In genomic region chr13:79158757-79159156, GRCm38 (mm10) we compare ENCODE assay signal across 16 mouse cellular contexts.
"Had no signal": no experiment of that assay in that cellular context is flagged by ENCODE, and none has a peak within 500 bp of the region (broad histone marks: within the 10 kb centered on the region; RNA-seq: fewer than 3 reads in every experiment).

No protein-coding gene starts in this region.

- H3K4me3 ChIP-seq: midbrain, embryonic 10.5 days; midbrain, embryonic 12.5 days; myocyte; neural tube, embryonic 12.5 days; stomach, embryonic 15.5 days had no signal

- H3K9ac ChIP-seq: lung, embryonic 14.5 days; midbrain, embryonic 12.5 days; neural tube, embryonic 12.5 days; stomach, embryonic 15.5 days had no signal

- H3K4me1 ChIP-seq: midbrain, embryonic 10.5 days; midbrain, embryonic 12.5 days; neural tube, embryonic 12.5 days; stomach, embryonic 15.5 days had no signal

- ATAC-seq: midbrain, embryonic 16.5 days had no signal

- H3K27ac ChIP-seq: midbrain, embryonic 10.5 days; midbrain, embryonic 12.5 days; neural tube, embryonic 12.5 days; stomach, embryonic 15.5 days; stomach, postnatal 0 days had no signal

- H3K27me3 ChIP-seq: midbrain, embryonic 12.5 days; neural tube, embryonic 12.5 days; stomach, embryonic 15.5 days had no signal

- DNase-seq: lung, adult 18-20 months; lung, embryonic 14.5 days; lung, postnatal 10 days; lung, postnatal 4 days; midbrain, embryonic 14.5 days; right cerebral cortex, postnatal 14 days; thymus, adult 2 months; thymus, postnatal 25 days; thymus, postnatal 4 days had no signal

- H3K9me3 ChIP-seq: midbrain, embryonic 10.5 days; midbrain, embryonic 12.5 days; neural tube, embryonic 12.5 days; stomach, embryonic 15.5 days had no signal

- H3K36me3 ChIP-seq: midbrain, embryonic 10.5 days; midbrain, embryonic 12.5 days; neural tube, embryonic 12.5 days; stomach, embryonic 15.5 days had no signal
